Mouse (Mus musculus): Measurements from ENCODE around the gene Alox12b.

DNA sequence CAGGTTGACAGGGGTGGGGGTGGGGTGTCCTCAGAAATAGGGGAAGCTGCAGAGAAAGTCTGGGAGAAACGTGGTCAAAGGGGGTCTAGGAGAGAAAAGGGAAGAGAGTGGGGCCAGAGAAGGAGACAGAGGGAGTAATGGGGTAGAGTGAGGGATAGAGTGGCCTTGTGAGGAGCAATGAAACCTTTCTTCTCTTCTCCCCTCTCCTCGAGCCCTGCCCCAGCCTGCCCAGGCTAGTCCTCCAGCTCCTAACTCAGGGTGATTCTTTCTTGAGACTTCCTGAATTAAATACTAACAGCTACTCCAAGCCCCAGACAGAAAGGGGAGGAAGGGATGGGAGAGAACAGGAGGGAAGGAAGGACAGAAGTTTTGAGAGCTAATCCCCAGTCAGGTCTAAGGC lies 61.9 kb downstream of the Alox12b start:
- TF ChIP-seq CTCF (IDR thresholded peaks at IDR 0.05; ENCODE audit: insufficient read depth, low read length) = no peak
- no peak for TF ChIP-seq POLR2A (IDR thresholded peaks at IDR 0.05; ENCODE audit: borderline replicate concordance, extremely low read depth, low read depth, low read length)
